Mouse (Mus musculus): ENCODE measurements around the gene Zfp11.
A peak's percentile ranks its signal among the peaks of the same experiment; 100 is the strongest.

The Zfp11 gene

GRCm38 (mm10) chr5:129611060-129611459 lies 58.8 kb downstream of the Zfp11 start:
- peak; percentile 58 for DNase-seq (ENCODE audit: low read depth, low spot score)

- DNase-seq (ENCODE audit: low read depth, low spot score) = no peak
Measured at GRCm38 (mm10) chr5:129607476-129607875, 62.4 kb downstream of the Zfp11 start.

Measured in CD4-positive helper T cell, adult 2 months (primary cell).